In genomic region chr13:35949814-35950455, GRCm38 (mm10) we compare ENCODE assay signal across 16 mouse cellular contexts. TPM values are rescaled to one million over a fixed set of nuclear protein-coding genes. Genes with fewer than 3 reads are reported as not detected.
DNase-seq lines count a peak whose midpoint lies in the region; ATAC-seq and TF ChIP-seq lines count a peak whose summit lies in the region.
"Had no signal": no experiment of that assay in that cellular context is flagged by ENCODE, and none has a peak within 500 bp of the region (broad histone marks: within the 10 kb centered on the region; RNA-seq: fewer than 3 reads in every experiment).

No protein-coding gene starts in this region.

- DNase-seq in embryonic facial prominence, embryonic 11.5 days (ENCODE audit: low spot score) = peak; percentile 8
- DNase-seq in embryonic facial prominence, embryonic 10.5 days (ENCODE audit: low spot score) = no peak
- DNase-seq in liver, postnatal 0 days = no peak
- DNase-seq in liver = no peak
- DNase-seq in lung, postnatal 0 days (ENCODE audit: low spot score) = peak; percentile 84
- peak; percentile 24 for DNase-seq in neural tube, embryonic 11.5 days (ENCODE audit: low spot score)
- no peak for DNase-seq in urinary bladder, postnatal 10 days (ENCODE audit: low spot score)
- DNase-seq: adrenal gland, postnatal 25 days; cerebellum, adult 11 months; gastrocnemius, postnatal 10 days had no signal

- no peak for TF ChIP-seq EP300 in liver, postnatal 0 days (IDR thresholded peaks at IDR 0.05; ENCODE audit: low read depth)
- TF ChIP-seq EP300 in lung, postnatal 0 days (IDR thresholded peaks at IDR 0.05) = peak; percentile 37; the same call in 1 of the 2 replicates

- ATAC-seq in embryonic facial prominence, embryonic 11.5 days (replicated peaks; ENCODE audit: insufficient number of reproducible peaks, low FRiP score, low TSS enrichment, low read depth) = no peak
- ATAC-seq in liver, postnatal 0 days = peak; percentile 33
- ATAC-seq in lung, postnatal 0 days = peak; percentile 52
- ATAC-seq in neural tube, embryonic 11.5 days (ENCODE audit: insufficient read depth, low FRiP score, low TSS enrichment) = no peak
- ATAC-seq in midbrain, embryonic 16.5 days = no peak

- H3K9ac ChIP-seq in embryonic facial prominence, embryonic 11.5 days (replicated peaks; ENCODE audit: low read length) = no peak overlapping the region
- no peak overlapping the region for H3K9ac ChIP-seq in liver, postnatal 0 days (replicated peaks)
- no peak overlapping the region for H3K9ac ChIP-seq in lung, postnatal 0 days (replicated peaks; ENCODE audit: low read depth)
- no peak overlapping the region for H3K9ac ChIP-seq in neural tube, embryonic 11.5 days (ENCODE audit: low read length)
- no peak overlapping the region for H3K9ac ChIP-seq in midbrain, embryonic 16.5 days (ENCODE audit: low read depth, low read length)
- H3K9ac ChIP-seq: forebrain, embryonic 12.5 days; heart, embryonic 15.5 days; neural tube, embryonic 12.5 days had no signal

- no peaks in the 10 kb centered on the region for H3K4me1 ChIP-seq in embryonic facial prominence, embryonic 11.5 days (ENCODE audit: control insufficient read depth, insufficient read depth, low read length)
- no peaks in the 10 kb centered on the region for H3K4me1 ChIP-seq in embryonic facial prominence, embryonic 10.5 days
- peaks cover 8% of the 10 kb centered on the region; the same call in 1 of the 2 replicates for H3K4me1 ChIP-seq in liver, postnatal 0 days (ENCODE audit: insufficient read depth)
- H3K4me1 ChIP-seq in lung, postnatal 0 days (ENCODE audit: insufficient read depth, low read depth, low read length) = no peaks in the 10 kb centered on the region
- H3K4me1 ChIP-seq in neural tube, embryonic 11.5 days (ENCODE audit: control insufficient read depth, insufficient read depth, low read length) = no peaks in the 10 kb centered on the region
- no peaks in the 10 kb centered on the region for H3K4me1 ChIP-seq in midbrain, embryonic 16.5 days (ENCODE audit: control insufficient read depth, insufficient read depth, low read length)
- H3K4me1 ChIP-seq: forebrain, embryonic 12.5 days; heart, embryonic 15.5 days; neural tube, embryonic 12.5 days had no signal

- no peak overlapping the region for H3K27ac ChIP-seq in embryonic facial prominence, embryonic 11.5 days (replicated peaks; ENCODE audit: low read depth, low read length)
- H3K27ac ChIP-seq in embryonic facial prominence, embryonic 10.5 days (replicated peaks) = no peak overlapping the region
- no peak overlapping the region for H3K27ac ChIP-seq in liver, postnatal 0 days (ENCODE audit: low read depth)
- H3K27ac ChIP-seq in lung, postnatal 0 days (ENCODE audit: low read length) = no peak overlapping the region
- H3K27ac ChIP-seq in neural tube, embryonic 11.5 days (ENCODE audit: low read depth, low read length) = no peak overlapping the region
- H3K27ac ChIP-seq in midbrain, embryonic 16.5 days (ENCODE audit: low read length) = no peak overlapping the region
- H3K27ac ChIP-seq: forebrain, embryonic 12.5 days; heart, embryonic 15.5 days; neural tube, embryonic 12.5 days had no signal

- no peak overlapping the region for H3K4me2 ChIP-seq in embryonic facial prominence, embryonic 11.5 days (ENCODE audit: low read depth, low read length)
- H3K4me2 ChIP-seq in liver, postnatal 0 days (ENCODE audit: low read depth, low read length) = no peak overlapping the region
- no peak overlapping the region for H3K4me2 ChIP-seq in lung, postnatal 0 days (replicated peaks; ENCODE audit: low read depth, low read length)
- no peak overlapping the region for H3K4me2 ChIP-seq in neural tube, embryonic 11.5 days (ENCODE audit: low read depth)
- H3K4me2 ChIP-seq in midbrain, embryonic 16.5 days (ENCODE audit: low read length) = no peak overlapping the region
- H3K4me2 ChIP-seq: forebrain, embryonic 12.5 days; heart, embryonic 15.5 days; midbrain, embryonic 11.5 days; neural tube, embryonic 12.5 days had no signal

- TF ChIP-seq CTCF in liver, postnatal 0 days (IDR thresholded peaks at IDR 0.05; ENCODE audit: low read depth) = no peak
- TF ChIP-seq CTCF in lung, postnatal 0 days (IDR thresholded peaks at IDR 0.05) = no peak

- no peaks in the 10 kb centered on the region for H3K9me3 ChIP-seq in embryonic facial prominence, embryonic 11.5 days (replicated peaks; ENCODE audit: control insufficient read depth, low read length)
- H3K9me3 ChIP-seq in embryonic facial prominence, embryonic 10.5 days = no peaks in the 10 kb centered on the region
- no peaks in the 10 kb centered on the region for H3K9me3 ChIP-seq in liver, postnatal 0 days (ENCODE audit: low read length)
- H3K9me3 ChIP-seq in lung, postnatal 0 days (ENCODE audit: low read length) = no peaks in the 10 kb centered on the region
- H3K9me3 ChIP-seq in neural tube, embryonic 11.5 days (ENCODE audit: control insufficient read depth, low read length) = no peaks in the 10 kb centered on the region
- H3K9me3 ChIP-seq in midbrain, embryonic 16.5 days (replicated peaks; ENCODE audit: control insufficient read depth, low read length, poor library complexity, severe bottlenecking) = no peaks in the 10 kb centered on the region
- H3K9me3 ChIP-seq: forebrain, embryonic 12.5 days; heart, embryonic 15.5 days; neural tube, embryonic 12.5 days had no signal

- no peak overlapping the region for H3K4me3 ChIP-seq in embryonic facial prominence, embryonic 11.5 days (ENCODE audit: low read depth, low read length)
- H3K4me3 ChIP-seq in embryonic facial prominence, embryonic 10.5 days = no peak overlapping the region
- H3K4me3 ChIP-seq in liver, postnatal 0 days (ENCODE audit: low read depth, low read length) = no peak overlapping the region
- H3K4me3 ChIP-seq in lung, postnatal 0 days (ENCODE audit: low read depth, low read length) = no peak overlapping the region
- H3K4me3 ChIP-seq in neural tube, embryonic 11.5 days (ENCODE audit: low read depth, low read length) = no peak overlapping the region
- no peak overlapping the region for H3K4me3 ChIP-seq in midbrain, embryonic 16.5 days (ENCODE audit: low read depth, low read length)
- H3K4me3 ChIP-seq: forebrain, embryonic 12.5 days; heart, embryonic 15.5 days; neural tube, embryonic 12.5 days had no signal

- no peaks in the 10 kb centered on the region for H3K27me3 ChIP-seq in embryonic facial prominence, embryonic 11.5 days (ENCODE audit: control insufficient read depth, insufficient read depth, low read length)
- H3K27me3 ChIP-seq in embryonic facial prominence, embryonic 10.5 days (replicated peaks; ENCODE audit: low read depth, poor library complexity, severe bottlenecking) = no peaks in the 10 kb centered on the region
- H3K27me3 ChIP-seq in liver, postnatal 0 days (ENCODE audit: insufficient read depth, low read length) = no peaks in the 10 kb centered on the region
- no peaks in the 10 kb centered on the region for H3K27me3 ChIP-seq in lung, postnatal 0 days (replicated peaks; ENCODE audit: insufficient read depth, low read length)
- no peaks in the 10 kb centered on the region for H3K27me3 ChIP-seq in neural tube, embryonic 11.5 days (ENCODE audit: control insufficient read depth, insufficient read depth, low read length)
- no peaks in the 10 kb centered on the region for H3K27me3 ChIP-seq in midbrain, embryonic 16.5 days (ENCODE audit: control insufficient read depth, insufficient read depth, low read depth, low read length)
- H3K27me3 ChIP-seq: heart, embryonic 15.5 days; neural tube, embryonic 12.5 days had no signal

- WGBS in embryonic facial prominence, embryonic 11.5 days = 77% methylated on average over 17 of the region's 17 CpGs
- 86% methylated on average over 17 of the region's 17 CpGs for WGBS in embryonic facial prominence, embryonic 10.5 days
- whole genome bisulfite sequencing in liver, postnatal 0 days (ENCODE audit: insufficient replicate concordance) = 55% methylated on average over 17 of the region's 17 CpGs
- WGBS in lung, postnatal 0 days = 53% methylated on average over 17 of the region's 17 CpGs
- WGBS in neural tube, embryonic 11.5 days = 76% methylated on average over 17 of the region's 17 CpGs
- WGBS in midbrain, embryonic 16.5 days = 90% methylated on average over 17 of the region's 17 CpGs

- H3K36me3 ChIP-seq in embryonic facial prominence, embryonic 11.5 days (replicated peaks; ENCODE audit: control insufficient read depth, insufficient read depth, low read depth, low read length) = no peaks in the 10 kb centered on the region
- no peaks in the 10 kb centered on the region for H3K36me3 ChIP-seq in embryonic facial prominence, embryonic 10.5 days (replicated peaks)
- no peaks in the 10 kb centered on the region for H3K36me3 ChIP-seq in liver, postnatal 0 days (replicated peaks; ENCODE audit: insufficient read depth, low read length)
- no peaks in the 10 kb centered on the region for H3K36me3 ChIP-seq in lung, postnatal 0 days (ENCODE audit: insufficient read depth, low read length)
- H3K36me3 ChIP-seq in neural tube, embryonic 11.5 days (ENCODE audit: control insufficient read depth, insufficient read depth, low read length) = no peaks in the 10 kb centered on the region
- no peaks in the 10 kb centered on the region for H3K36me3 ChIP-seq in midbrain, embryonic 16.5 days (ENCODE audit: control insufficient read depth, insufficient read depth, low read length)
- H3K36me3 ChIP-seq: forebrain, embryonic 12.5 days; heart, embryonic 15.5 days; neural tube, embryonic 12.5 days had no signal

RNA-seq across cellular contexts. Expression of gene Ppp1r3g, which starts 8.7 kb away (rescaled TPM):
- 0.67 and 0.87 TPM in 2 replicates for polyA plus RNA-seq in embryonic facial prominence, embryonic 11.5 days (2014; fragmentation: Nextera tagmentation; extraction: Ambion mirVana)
- polyA plus RNA-seq in embryonic facial prominence, embryonic 10.5 days (2016; fragmentation: Nextera tagmentation; extraction: Ambion mirVana) = 0.93 and 1.2 TPM in 2 replicates
- polyA plus RNA-seq in liver, postnatal 0 days (2015; fragmentation: Nextera tagmentation; extraction: Ambion mirVana) = 2.2 and 4.3 TPM in 2 replicates
- polyA plus RNA-seq in lung, postnatal 0 days (2015; fragmentation: Nextera tagmentation; extraction: Ambion mirVana) = 0.38 and 0.55 TPM in 2 replicates
- 0.60 and 0.88 TPM in 2 replicates for polyA plus RNA-seq in neural tube, embryonic 11.5 days (2014; fragmentation: Nextera tagmentation; extraction: Ambion mirVana)
- polyA plus RNA-seq in midbrain, embryonic 16.5 days (2015; fragmentation: Nextera tagmentation; extraction: Ambion mirVana) = 0.48 and 0.95 TPM in 2 replicates
- polyA plus RNA-seq: large intestine, adult 2 months had no signal

RNA-seq across cellular contexts. Expression of gene Rpp40, which starts 43.8 kb away (rescaled TPM):
- polyA plus RNA-seq in embryonic facial prominence, embryonic 11.5 days (2014; fragmentation: Nextera tagmentation; extraction: Ambion mirVana) = 30.6 and 31.6 TPM in 2 replicates
- 27.6 and 32.9 TPM in 2 replicates for polyA plus RNA-seq in embryonic facial prominence, embryonic 10.5 days (2016; fragmentation: Nextera tagmentation; extraction: Ambion mirVana)
- 7.8 and 11.3 TPM in 2 replicates for polyA plus RNA-seq in liver, postnatal 0 days (2015; fragmentation: Nextera tagmentation; extraction: Ambion mirVana)
- 4.2 and 6.5 TPM in 2 replicates for polyA plus RNA-seq in lung, postnatal 0 days (2015; fragmentation: Nextera tagmentation; extraction: Ambion mirVana)
- 17.7 and 26.7 TPM in 2 replicates for polyA plus RNA-seq in neural tube, embryonic 11.5 days (2014; fragmentation: Nextera tagmentation; extraction: Ambion mirVana)
- polyA plus RNA-seq in midbrain, embryonic 16.5 days (2015; fragmentation: Nextera tagmentation; extraction: Ambion mirVana) = 5.2 and 6.8 TPM in 2 replicates

Comparison
In these comparisons a context has a peak if more than half of its experiments do, and no peak if none do; other contexts are left out.
1. DNase-seq: peak in embryonic facial prominence, embryonic 11.5 days (single experiment), lung, postnatal 0 days (single experiment) and neural tube, embryonic 11.5 days (single experiment); none in embryonic facial prominence, embryonic 10.5 days (single experiment), liver, postnatal 0 days (single experiment), liver (single experiment) and urinary bladder, postnatal 10 days (single experiment).
2. ATAC-seq: peak in liver, postnatal 0 days (single experiment) and lung, postnatal 0 days (single experiment); none in embryonic facial prominence, embryonic 11.5 days (single experiment), neural tube, embryonic 11.5 days (single experiment) and midbrain, embryonic 16.5 days (single experiment).